Mouse (Mus musculus) stomach, embryonic 14.5 days (tissue): ENCODE measurements around the gene Zmiz1. TPM values are rescaled to one million over a fixed set of nuclear protein-coding genes. Genes with fewer than 3 reads are reported as not detected.
A peak's percentile ranks its signal among the peaks of the same experiment; 100 is the strongest.

Experiments used
- ATAC-seq: fragments of 200-750 bp; cut with Nextera tagmentation; 2 replicates; pipeline ENCODE4 v1.8.0; 2017; ENCODE audit warnings: low read depth, moderate TSS enrichment; ENCODE audit not compliant: insufficient number of reproducible peaks, insufficient read depth, low FRiP score
- H3K27ac ChIP-seq: fragments of 300-500 bp; sonication (generic); 2 replicates; pipeline ENCODE4 v1.5.1; 2014; ENCODE audit warnings: mild to moderate bottlenecking, low read length, moderate library complexity, mixed read lengths
- H3K27me3 ChIP-seq: fragments of 300-500 bp; sonication (generic); 2 replicates; pipeline ENCODE4 v1.6.1; 2014; ENCODE audit warnings: low read length, control low read depth, mixed read lengths; ENCODE audit not compliant: control insufficient read depth, insufficient read depth
- H3K36me3 ChIP-seq: fragments of 300-500 bp; sonication (generic); 2 replicates; pipeline ENCODE4 v1.6.1; 2014; ENCODE audit warnings: mild to moderate bottlenecking, control low read depth, low read length, moderate library complexity, mixed read lengths; ENCODE audit not compliant: control insufficient read depth, insufficient read depth
- H3K4me1 ChIP-seq: fragments of 300-500 bp; sonication (generic); 2 replicates; pipeline ENCODE4 v1.6.1; 2014; ENCODE audit warnings: low read length, control low read depth, mixed read lengths; ENCODE audit not compliant: control insufficient read depth, insufficient read depth
- H3K4me2 ChIP-seq: fragments of 300-500 bp; sonication (generic); replicated peaks from 2 replicates; pipeline ENCODE4 v1.6.1; 2014; ENCODE audit warnings: low read depth, low read length, control low read depth
- H3K4me3 ChIP-seq: fragments of 300-500 bp; sonication (generic); 2 replicates; pipeline ENCODE4 v1.5.1; 2014; ENCODE audit warnings: low read depth, low read length, control low read depth
- H3K9ac ChIP-seq: fragments of 300-500 bp; sonication (generic); replicated peaks from 2 replicates; pipeline ENCODE4 v1.6.1; 2014; ENCODE audit warnings: low read depth, mild to moderate bottlenecking, control low read depth, low read length, moderate library complexity, mixed read lengths
- H3K9me3 ChIP-seq: fragments of 300-500 bp; sonication (generic); 2 replicates; pipeline ENCODE4 v1.6.1; 2016; ENCODE audit warnings: low read depth, low read length, control low read depth; ENCODE audit not compliant: control insufficient read depth
- WGBS: fragments of 180-500 bp; shearing (Covaris S2); extraction: QIAGEN DNeasy Blood & Tissue Kit; methylation state at CpG from one replicate; pipeline ENCODE4 v1.1.7; 2014; 5-methylcytosine and 5-hydroxymethylcytosine counted together
- polyA plus RNA-seq: library from polyadenylated mRNA; unstranded; fragments of >200 nt; fragmentation: Nextera tagmentation; extraction: Ambion mirVana; gene quantifications from 2 replicates; pipeline ENCODE4 v1.2.1, GENCODE M21; 2014

Zmiz1 gene
- polyA plus RNA-seq, 1 experiment from 2014 or later, result 45.3 TPM

- Histone ChIP-seq H3K4me2 (no peak overlapping the region), H3K27ac (peak overlapping the region; percentile 70), H3K4me3 (no peak overlapping the region), H3K4me1 (0 out of 2 replicates have a peak, but pooled peaks cover 8% of the 10 kb centered on the region), H3K9ac (no peak overlapping the region), H3K27me3 (no peaks in the 10 kb centered on the region), H3K9me3 (no peaks in the 10 kb centered on the region), H3K36me3 (no peaks in the 10 kb centered on the region)
- 59% methylated on average over 7 of the region's 7 CpGs for WGBS
- peak; percentile 59 for ATAC-seq
Observed at GRCm38 (mm10) chr14:25686216-25686945, 227.4 kb downstream of the Zmiz1 start.

- 0 out of 2 replicates have a peak, but pooled peaks cover 8% of the 10 kb centered on the region for H3K4me1 ChIP-seq
- no peaks in the 10 kb centered on the region for H3K9me3 ChIP-seq
- no peaks in the 10 kb centered on the region for H3K27me3 ChIP-seq
- H3K4me3 ChIP-seq, result no peak overlapping the region
- 49% methylated on average over 10 of the region's 10 CpGs for WGBS
- no peak overlapping the region for H3K9ac ChIP-seq
- H3K36me3 ChIP-seq, result no peaks in the 10 kb centered on the region
- H3K4me2 ChIP-seq, result no peak overlapping the region
- H3K27ac ChIP-seq, result peak overlapping the region; percentile 70
- peak; percentile 80 for ATAC-seq
Observed at GRCm38 (mm10) chr14:25686983-25687901, 228.3 kb downstream of the Zmiz1 start.

- Histone ChIP-seq H3K4me2 (peak overlapping the region; percentile 98), H3K27ac (no peak overlapping the region; the same call in 1 of the 2 replicates), H3K36me3 (peaks cover 14% of the 10 kb centered on the region), H3K9ac (no peak overlapping the region), H3K4me3 (peak overlapping the region; percentile 89), H3K27me3 (no peaks in the 10 kb centered on the region), H3K4me1 (peaks cover 15% of the 10 kb centered on the region), H3K9me3 (no peaks in the 10 kb centered on the region)
- peak; percentile 38; the same call in 1 of the 2 replicates for ATAC-seq
- 55% methylated on average over 6 of the region's 6 CpGs for WGBS
Observed at GRCm38 (mm10) chr14:25693271-25693887, 234.4 kb downstream of the Zmiz1 start.

- peak within 1 kb of the TSS; percentile 89 for H3K4me3 ChIP-seq
- H3K36me3 ChIP-seq, result peaks cover 20% of the 10 kb centered on the region
- ATAC-seq, result peak; percentile 89
- H3K4me2 ChIP-seq, result peak within 1 kb of the TSS; percentile 98
- H3K9ac ChIP-seq, result peak within 1 kb of the TSS; percentile 72
- no peaks in the 10 kb centered on the region for H3K9me3 ChIP-seq
- H3K27me3 ChIP-seq, result no peaks in the 10 kb centered on the region
- peaks cover 14% of the 10 kb centered on the region for H3K4me1 ChIP-seq
- under 1% methylated on average over 70 of the region's 70 CpGs for WGBS
- H3K27ac ChIP-seq, result peak within 1 kb of the TSS; percentile 52; the same call in 1 of the 2 replicates
Observed at GRCm38 (mm10) chr14:25693888-25694568, 235.0 kb downstream of the Zmiz1 start, which contains the start of gene Ppif. Gene Ppif, plus strand, starts transcription at chr14:25694154.

GRCm38 (mm10) chr14:25694569-25694897, 235.5 kb downstream of the Zmiz1 start:
- Histone ChIP-seq H3K36me3 (peaks cover 25% of the 10 kb centered on the region), H3K4me2 (peak overlapping the region; percentile 98), H3K27ac (no peak overlapping the region; the same call in 1 of the 2 replicates), H3K9me3 (no peaks in the 10 kb centered on the region), H3K9ac (peak overlapping the region; percentile 72), H3K27me3 (no peaks in the 10 kb centered on the region), H3K4me1 (peaks cover 14% of the 10 kb centered on the region), H3K4me3 (peak overlapping the region; percentile 89)
- peak; percentile 48 for ATAC-seq
- 2% methylated on average over 10 of the region's 10 CpGs for WGBS

- H3K9ac ChIP-seq, result peak overlapping the region; percentile 72
- H3K4me2 ChIP-seq, result peak overlapping the region; percentile 98
- H3K9me3 ChIP-seq, result no peaks in the 10 kb centered on the region
- H3K27ac ChIP-seq, result no peak overlapping the region
- no peak for ATAC-seq
- 62% methylated on average over 6 of the region's 6 CpGs for WGBS
- H3K4me1 ChIP-seq, result peaks cover 14% of the 10 kb centered on the region
- peak overlapping the region; percentile 89 for H3K4me3 ChIP-seq
- H3K36me3 ChIP-seq, result peaks cover 29% of the 10 kb centered on the region
- no peaks in the 10 kb centered on the region for H3K27me3 ChIP-seq
Observed at GRCm38 (mm10) chr14:25695059-25695458, 236.1 kb downstream of the Zmiz1 start.

- peaks cover 14% of the 10 kb centered on the region for H3K4me1 ChIP-seq
- H3K9me3 ChIP-seq, result no peaks in the 10 kb centered on the region
- H3K4me2 ChIP-seq, result no peak overlapping the region
- H3K4me3 ChIP-seq, result no peak overlapping the region
- peaks cover 29% of the 10 kb centered on the region for H3K36me3 ChIP-seq
- no peak for ATAC-seq
- no peak overlapping the region for H3K9ac ChIP-seq
- no peaks in the 10 kb centered on the region for H3K27me3 ChIP-seq
- WGBS, result 64% methylated on average over 2 of the region's 2 CpGs
- H3K27ac ChIP-seq, result no peak overlapping the region
Observed at GRCm38 (mm10) chr14:25696356-25696755, 237.4 kb downstream of the Zmiz1 start.

- Histone ChIP-seq H3K9me3 (no peaks in the 10 kb centered on the region), H3K4me3 (no peak overlapping the region), H3K4me1 (no peaks in the 10 kb centered on the region), H3K36me3 (peaks cover 25% of the 10 kb centered on the region), H3K27ac (no peak overlapping the region), H3K4me2 (no peak overlapping the region), H3K27me3 (no peaks in the 10 kb centered on the region), H3K9ac (no peak overlapping the region)
- ATAC-seq, result peak; percentile 17; the same call in 1 of the 2 replicates
Observed at GRCm38 (mm10) chr14:25701986-25702385, 243.0 kb downstream of the Zmiz1 start.
